Mouse (Mus musculus) Muller cell, postnatal 12 days (primary cell): ENCODE measurements around the gene Ldhal6b.
"Not testable (repeated sequence)": the region's sequence is repeated elsewhere in the genome, so short reads cannot be mapped to it uniquely, and the experiment has no call there.

Source experiments
- DNase-seq: peaks from one replicate; pipeline ENCODE4 v3.0.0-alpha.2; 2015; ENCODE audit errors: inconsistent ontology term

The Ldhal6b gene

GRCm38 (mm10) chr17:5418545-5418944 is at the start of gene Ldhal6b:
Gene Ldhal6b, minus strand, starts transcription at chr17:5418767.
- no peak for DNase-seq

GRCm38 (mm10) chr17:5467177-5467576 is 48.6 kb upstream of the Ldhal6b start:
- no peak for DNase-seq

GRCm38 (mm10) chr17:5466736-5467135 is 48.2 kb upstream of the Ldhal6b start:
- DNase-seq, result no peak

GRCm38 (mm10) chr17:5463912-5464311 is 45.3 kb upstream of the Ldhal6b start:
- no peak for DNase-seq

GRCm38 (mm10) chr17:5453657-5454056 is 35.1 kb upstream of the Ldhal6b start:
- DNase-seq, result no peak

GRCm38 (mm10) chr17:5443751-5444150 is 25.2 kb upstream of the Ldhal6b start:
- DNase-seq, result no peak

GRCm38 (mm10) chr17:5443260-5443659 is 24.7 kb upstream of the Ldhal6b start:
- DNase-seq, result no peak

GRCm38 (mm10) chr17:5442403-5442802 is 23.8 kb upstream of the Ldhal6b start:
- not testable (repeated sequence) for DNase-seq

GRCm38 (mm10) chr17:5440159-5440971 is 21.8 kb upstream of the Ldhal6b start, which contains the start of gene Tmem242:
Gene Tmem242, minus strand, starts transcription at chr17:5440259.
- DNase-seq, result peak; percentile 94

- DNase-seq, result no peak
Observed at GRCm38 (mm10) chr17:5439831-5440158, 21.2 kb upstream of the Ldhal6b start.

- no peak for DNase-seq
Observed at GRCm38 (mm10) chr17:5429772-5430133, 11.2 kb upstream of the Ldhal6b start.

GRCm38 (mm10) chr17:5429090-5429771 is 10.7 kb upstream of the Ldhal6b start:
- DNase-seq, result peak; percentile 77

GRCm38 (mm10) chr17:5425204-5425603 is 6.6 kb upstream of the Ldhal6b start:
- no peak for DNase-seq

- no peak for DNase-seq
Observed at GRCm38 (mm10) chr17:5424156-5424555, 5.6 kb upstream of the Ldhal6b start.

GRCm38 (mm10) chr17:5421835-5422234 is 3.3 kb upstream of the Ldhal6b start:
- DNase-seq, result no peak

- no peak for DNase-seq
Observed at GRCm38 (mm10) chr17:5419771-5420518, 1.4 kb upstream of the Ldhal6b start.

- no peak for DNase-seq
Observed at GRCm38 (mm10) chr17:5419056-5419455, 489 bp upstream of the Ldhal6b start.

GRCm38 (mm10) chr17:5416518-5416917 is 2.0 kb downstream of the Ldhal6b start:
- DNase-seq, result no peak

GRCm38 (mm10) chr17:5414041-5414440 is 4.5 kb downstream of the Ldhal6b start:
- DNase-seq, result no peak

- no peak for DNase-seq
Observed at GRCm38 (mm10) chr17:5413350-5413749, 5.2 kb downstream of the Ldhal6b start.

GRCm38 (mm10) chr17:5412740-5413139 is 5.8 kb downstream of the Ldhal6b start:
- no peak for DNase-seq

GRCm38 (mm10) chr17:5412301-5412700 is 6.3 kb downstream of the Ldhal6b start:
- DNase-seq, result no peak
